Mouse (Mus musculus) thymus, postnatal 25 days (tissue): ENCODE measurements around the gene Ndst2.
"Not testable (repeated sequence)": the region's sequence is repeated elsewhere in the genome, so short reads cannot be mapped to it uniquely, and the experiment has no call there.

Experiments used
- DNase-seq: peaks from one replicate; pipeline ENCODE4 v3.0.0; 2022

Gene Ndst2

GRCm38 (mm10) chr14:20735892-20736390, 1.6 kb upstream of the Ndst2 start:
- DNase-seq: no peak

GRCm38 (mm10) chr14:20735052-20735451, 690 bp upstream of the Ndst2 start:
- DNase-seq: no peak

- no peak for DNase-seq
These were observed 1.1 kb downstream of the Ndst2 start for GRCm38 (mm10) chr14:20733041-20733951.

- no peak for DNase-seq
These were observed 3.3 kb downstream of the Ndst2 start for GRCm38 (mm10) chr14:20730853-20731602.

GRCm38 (mm10) chr14:20729871-20730270, 4.5 kb downstream of the Ndst2 start:
- no peak for DNase-seq

- no peak for DNase-seq
These were observed 8.6 kb downstream of the Ndst2 start for GRCm38 (mm10) chr14:20725660-20726339.

- DNase-seq: peak; percentile 47
These were observed 10.3 kb downstream of the Ndst2 start for GRCm38 (mm10) chr14:20724043-20724442.

- no peak for DNase-seq
These were observed 11.4 kb downstream of the Ndst2 start for GRCm38 (mm10) chr14:20723006-20723405.

GRCm38 (mm10) chr14:20721371-20721770, 13.0 kb downstream of the Ndst2 start:
- DNase-seq: no peak

GRCm38 (mm10) chr14:20719767-20720166, 14.6 kb downstream of the Ndst2 start:
- DNase-seq: no peak

GRCm38 (mm10) chr14:20718443-20718842, 15.9 kb downstream of the Ndst2 start:
- DNase-seq: no peak

- DNase-seq: no peak
These were observed 20.5 kb downstream of the Ndst2 start for GRCm38 (mm10) chr14:20713832-20714231.

- no peak for DNase-seq
These were observed 26.1 kb downstream of the Ndst2 start for GRCm38 (mm10) chr14:20708239-20708638.

GRCm38 (mm10) chr14:20707201-20708190, 26.9 kb downstream of the Ndst2 start, which contains the start of gene Zswim8:
Gene Zswim8, plus strand, starts transcription at chr14:20707552.
- DNase-seq: peak; percentile 71

- DNase-seq: not testable (repeated sequence)
These were observed 30.9 kb downstream of the Ndst2 start for GRCm38 (mm10) chr14:20703461-20703860.

GRCm38 (mm10) chr14:20702741-20703381, 31.5 kb downstream of the Ndst2 start, which contains the start of gene Chchd1:
Gene Chchd1, plus strand, starts transcription at chr14:20703006.
- DNase-seq: peak; percentile 82

GRCm38 (mm10) chr14:20702096-20702740, 32.1 kb downstream of the Ndst2 start:
- no peak for DNase-seq

GRCm38 (mm10) chr14:20701554-20701953, 32.8 kb downstream of the Ndst2 start:
- DNase-seq: no peak

- DNase-seq: no peak
These were observed 34.0 kb downstream of the Ndst2 start for GRCm38 (mm10) chr14:20700362-20700761.

GRCm38 (mm10) chr14:20698515-20698914, 35.8 kb downstream of the Ndst2 start:
- no peak for DNase-seq

- peak; percentile 52 for DNase-seq
These were observed 37.4 kb downstream of the Ndst2 start for GRCm38 (mm10) chr14:20696986-20697385.
